Mouse (Mus musculus) testis, postnatal 14 days (tissue): ENCODE data around the gene Galnt2.

Experiments
- DNase-seq: peaks from one replicate; pipeline ENCODE4 v3.0.0; 2021; ENCODE audit warnings: low spot score

The Galnt2 gene

GRCm38 (mm10) chr8:124272792-124273191, 41.6 kb downstream of the Galnt2 start:
- no peak for DNase-seq

GRCm38 (mm10) chr8:124273606-124274218, 42.5 kb downstream of the Galnt2 start:
- no peak for DNase-seq

- DNase-seq = no peak
Measured at GRCm38 (mm10) chr8:124274441-124275120, 43.4 kb downstream of the Galnt2 start.

GRCm38 (mm10) chr8:124275377-124276071, 44.3 kb downstream of the Galnt2 start:
- no peak for DNase-seq

GRCm38 (mm10) chr8:124277951-124278910, 47.0 kb downstream of the Galnt2 start:
- no peak for DNase-seq

- no peak for DNase-seq
Measured at GRCm38 (mm10) chr8:124278956-124279689, 47.9 kb downstream of the Galnt2 start.

GRCm38 (mm10) chr8:124279690-124279985, 48.4 kb downstream of the Galnt2 start:
- DNase-seq = no peak

GRCm38 (mm10) chr8:124281700-124282541, 50.7 kb downstream of the Galnt2 start:
- no peak for DNase-seq

- DNase-seq = no peak
Measured at GRCm38 (mm10) chr8:124282878-124283630, 51.9 kb downstream of the Galnt2 start.

- no peak for DNase-seq
Measured at GRCm38 (mm10) chr8:124283644-124284332, 52.6 kb downstream of the Galnt2 start.

- DNase-seq = no peak
Measured at GRCm38 (mm10) chr8:124284333-124284711, 53.1 kb downstream of the Galnt2 start.

GRCm38 (mm10) chr8:124284984-124285576, 53.9 kb downstream of the Galnt2 start:
- no peak for DNase-seq

GRCm38 (mm10) chr8:124286461-124287124, 55.4 kb downstream of the Galnt2 start:
- no peak for DNase-seq

GRCm38 (mm10) chr8:124288215-124288864, 57.1 kb downstream of the Galnt2 start:
- DNase-seq = no peak

GRCm38 (mm10) chr8:124289481-124290050, 58.4 kb downstream of the Galnt2 start:
- no peak for DNase-seq

GRCm38 (mm10) chr8:124290911-124291691, 59.9 kb downstream of the Galnt2 start:
- no peak for DNase-seq

GRCm38 (mm10) chr8:124291693-124292092, 60.5 kb downstream of the Galnt2 start:
- no peak for DNase-seq
